Mouse (Mus musculus) erythroblast, embryonic 14.5 days (primary cell): ENCODE measurements around the gene Cdkn2aipnl.

Experiments
- GATA1 ChIP-seq: IDR thresholded peaks from 2 replicates; pipeline ENCODE4 v1.6.1; 2012; ENCODE audit warnings: low read length, inconsistent platforms, mixed read lengths
- TAL1 ChIP-seq: IDR thresholded peaks from 3 replicates; pipeline ENCODE4 v1.6.1; 2012; ENCODE audit warnings: low read length, inconsistent platforms, mixed read lengths

- TF ChIP-seq GATA1 (no peak), TAL1 (no peak)
Measured at GRCm38 (mm10) chr11:52005586-52005985, 38.1 kb downstream of the Cdkn2aipnl start.
